Mouse (Mus musculus): Measurements from ENCODE around the gene Lmx1b. TPM values are rescaled to one million over a fixed set of nuclear protein-coding genes. Genes with fewer than 3 reads are reported as not detected.

Lmx1b gene
- polyA plus RNA-seq (2016; fragmentation: Nextera tagmentation; extraction: Ambion mirVana) = 0.74 and 1.0 TPM in 2 replicates

DNA sequence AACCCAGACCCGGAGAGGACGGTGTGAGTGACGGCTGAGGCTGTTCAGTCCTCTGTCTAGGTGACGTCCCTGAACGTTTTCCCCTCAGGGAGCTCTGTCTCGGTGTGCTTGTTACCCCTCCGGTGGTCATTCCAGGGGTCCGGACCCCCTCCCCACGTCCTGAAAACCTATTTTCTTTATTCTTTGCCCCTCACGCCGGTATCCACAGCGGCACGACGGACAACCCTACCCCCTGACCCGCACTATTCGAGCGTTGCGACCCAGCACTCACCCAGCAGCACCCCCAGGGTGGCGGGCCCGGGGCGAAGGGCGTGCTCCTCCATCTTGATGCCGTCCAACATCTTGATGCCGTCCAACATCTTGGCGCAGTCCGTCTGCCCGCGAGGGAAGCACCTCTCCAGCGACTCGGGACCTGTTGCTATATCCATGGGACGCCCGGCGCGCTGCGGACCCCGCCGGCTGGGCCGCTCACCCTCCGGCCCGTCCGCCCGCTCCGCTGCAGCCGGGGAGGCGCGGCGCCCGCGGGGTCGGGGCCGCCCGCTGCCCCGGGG lies at the start of gene Lmx1b:
TSS of gene Lmx1b (minus strand) at position 341 of the 551 bp plus-strand sequence.
- no peaks in the 10 kb centered on the region for H3K9me3 ChIP-seq
- under 1% methylated on average over 50 of the region's 53 CpGs for WGBS
- peak within 1 kb of the TSS; percentile 40; the same call in 1 of the 2 replicates for H3K9ac ChIP-seq
- H3K4me2 ChIP-seq (replicated peaks) = peak within 1 kb of the TSS; percentile 76
- peaks cover 12% of the 10 kb centered on the region for H3K4me1 ChIP-seq
- no peak for ATAC-seq (ENCODE audit: insufficient number of reproducible peaks, insufficient read depth, low FRiP score, low TSS enrichment)
- H3K27ac ChIP-seq = no peak within 1 kb of the TSS
- peak within 1 kb of the TSS; percentile 39 for H3K4me3 ChIP-seq
- peaks cover 91% of the 10 kb centered on the region for H3K27me3 ChIP-seq
- H3K36me3 ChIP-seq = no peaks in the 10 kb centered on the region

DNA sequence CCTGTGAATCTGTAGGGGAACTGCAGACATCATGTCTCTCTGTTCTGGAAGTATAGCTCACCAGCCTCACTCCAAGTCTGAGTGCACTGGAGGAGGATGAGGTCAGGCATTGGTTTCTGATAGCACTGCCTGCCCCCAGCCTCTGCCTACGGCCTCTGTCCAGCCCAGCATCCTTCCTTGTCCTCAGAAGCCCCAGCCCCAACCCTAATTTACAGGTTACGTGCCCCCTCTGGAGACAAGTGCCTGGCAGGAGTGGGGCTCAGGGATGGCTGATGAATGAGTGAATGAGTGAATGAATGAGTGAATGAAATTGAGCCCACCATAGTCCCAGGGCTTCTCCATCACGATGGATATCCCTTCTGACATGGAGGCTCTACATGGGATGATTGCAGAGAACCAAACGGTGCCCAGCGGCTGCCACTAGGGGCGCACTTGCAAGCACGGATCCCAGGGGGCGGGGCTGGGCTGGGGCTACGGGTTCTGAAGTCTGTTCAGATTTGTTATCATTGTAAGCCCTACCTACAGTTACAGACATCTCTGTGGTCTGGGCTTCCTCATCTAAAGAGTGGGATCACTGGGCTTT lies 49.7 kb upstream of the Lmx1b start:
- WGBS = 24% methylated on average over 9 of the region's 9 CpGs

GRCm38 (mm10) chr2:33689155-33689879 lies 49.0 kb upstream of the Lmx1b start:
- H3K4me1 ChIP-seq = peaks cover 5% of the 10 kb centered on the region; the same call in 1 of the 2 replicates
- H3K9me3 ChIP-seq = no peaks in the 10 kb centered on the region
- no peak for ATAC-seq (ENCODE audit: insufficient number of reproducible peaks, insufficient read depth, low FRiP score, low TSS enrichment)
- H3K4me3 ChIP-seq = no peak overlapping the region
- H3K36me3 ChIP-seq = no peaks in the 10 kb centered on the region
- peaks cover 21% of the 10 kb centered on the region for H3K27me3 ChIP-seq
- no peak overlapping the region for H3K9ac ChIP-seq
- WGBS = 63% methylated on average over 23 of the region's 23 CpGs
- no peak overlapping the region for H3K4me2 ChIP-seq (replicated peaks)
- H3K27ac ChIP-seq = no peak overlapping the region

More for the DNA sequence above, 49.7 kb upstream of the Lmx1b start:
- Histone ChIP-seq H3K9me3 (no peaks in the 10 kb centered on the region), H3K27ac (no peak overlapping the region), H3K4me3 (no peak overlapping the region), H3K4me1 (peaks cover 5% of the 10 kb centered on the region; the same call in 1 of the 2 replicates), H3K36me3 (no peaks in the 10 kb centered on the region), H3K9ac (no peak overlapping the region), H3K27me3 (peaks cover 21% of the 10 kb centered on the region), H3K4me2 (replicated peaks) (no peak overlapping the region)
- no peak for ATAC-seq (ENCODE audit: insufficient number of reproducible peaks, insufficient read depth, low FRiP score, low TSS enrichment)

DNA sequence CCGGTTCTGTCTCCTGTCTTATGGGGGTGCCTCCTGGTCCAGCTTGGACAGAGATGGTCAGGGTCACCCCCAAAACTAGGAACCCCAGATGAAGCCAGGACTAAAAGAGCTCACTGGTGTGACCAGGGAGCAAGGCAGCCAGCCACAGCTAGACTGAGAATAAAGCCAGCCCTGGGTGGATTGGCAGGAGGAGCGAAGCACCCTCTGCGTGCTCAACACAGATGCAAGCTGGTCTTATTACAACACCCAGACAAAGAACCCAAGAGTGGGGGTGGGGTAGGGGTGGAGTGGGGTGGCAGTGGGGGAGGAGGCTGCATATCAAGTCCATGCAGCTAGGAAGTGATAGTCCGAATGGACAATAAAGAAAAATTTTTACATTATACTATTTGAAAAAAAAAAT lies 43.3 kb upstream of the Lmx1b start:
- peaks cover 12% of the 10 kb centered on the region; the same call in 1 of the 2 replicates for H3K27me3 ChIP-seq
- no peak for ATAC-seq (ENCODE audit: insufficient number of reproducible peaks, insufficient read depth, low FRiP score, low TSS enrichment)
- H3K4me1 ChIP-seq = no peaks in the 10 kb centered on the region
- no peak overlapping the region for H3K9ac ChIP-seq
- H3K36me3 ChIP-seq = no peaks in the 10 kb centered on the region
- H3K9me3 ChIP-seq = no peaks in the 10 kb centered on the region
- 63% methylated on average over 4 of the region's 4 CpGs for WGBS
- H3K4me3 ChIP-seq = no peak overlapping the region
- H3K27ac ChIP-seq = no peak overlapping the region
- no peak overlapping the region for H3K4me2 ChIP-seq (replicated peaks)

GRCm38 (mm10) chr2:33683095-33683494 lies 42.8 kb upstream of the Lmx1b start:
- Histone ChIP-seq H3K27me3 (0 out of 2 replicates have a peak, but pooled peaks cover 7% of the 10 kb centered on the region), H3K27ac (no peak overlapping the region), H3K9me3 (no peaks in the 10 kb centered on the region), H3K4me1 (no peaks in the 10 kb centered on the region), H3K4me3 (no peak overlapping the region), H3K36me3 (no peaks in the 10 kb centered on the region), H3K4me2 (replicated peaks) (no peak overlapping the region), H3K9ac (no peak overlapping the region)
- 51% methylated on average over 6 of the region's 6 CpGs for WGBS
- ATAC-seq (ENCODE audit: insufficient number of reproducible peaks, insufficient read depth, low FRiP score, low TSS enrichment) = no peak

- Histone ChIP-seq H3K4me2 (replicated peaks) (no peak overlapping the region), H3K9me3 (no peaks in the 10 kb centered on the region), H3K4me1 (peaks cover 6% of the 10 kb centered on the region; the same call in 1 of the 2 replicates), H3K4me3 (no peak overlapping the region), H3K27me3 (0 out of 2 replicates have a peak, but pooled peaks cover 7% of the 10 kb centered on the region), H3K27ac (no peak overlapping the region), H3K9ac (no peak overlapping the region), H3K36me3 (no peaks in the 10 kb centered on the region)
- ATAC-seq (ENCODE audit: insufficient number of reproducible peaks, insufficient read depth, low FRiP score, low TSS enrichment) = no peak
- 13% methylated on average over 4 of the region's 4 CpGs for WGBS
Observed at GRCm38 (mm10) chr2:33682219-33682618, 41.9 kb upstream of the Lmx1b start.

- Histone ChIP-seq H3K9ac (no peak overlapping the region), H3K4me3 (no peak overlapping the region), H3K36me3 (no peaks in the 10 kb centered on the region), H3K4me1 (peaks cover 7% of the 10 kb centered on the region; the same call in 1 of the 2 replicates), H3K9me3 (no peaks in the 10 kb centered on the region), H3K4me2 (replicated peaks) (no peak overlapping the region), H3K27ac (no peak overlapping the region), H3K27me3 (0 out of 2 replicates have a peak, but pooled peaks cover 7% of the 10 kb centered on the region)
- no peak for ATAC-seq (ENCODE audit: insufficient number of reproducible peaks, insufficient read depth, low FRiP score, low TSS enrichment)
- 70% methylated on average over 12 of the region's 12 CpGs for WGBS
Observed at GRCm38 (mm10) chr2:33678950-33679654, 38.8 kb upstream of the Lmx1b start.

GRCm38 (mm10) chr2:33672701-33673472 lies 32.6 kb upstream of the Lmx1b start:
- H3K27ac ChIP-seq = no peak overlapping the region
- no peaks in the 10 kb centered on the region for H3K9me3 ChIP-seq
- H3K4me2 ChIP-seq (replicated peaks) = no peak overlapping the region
- H3K36me3 ChIP-seq = no peaks in the 10 kb centered on the region
- no peak for ATAC-seq (ENCODE audit: insufficient number of reproducible peaks, insufficient read depth, low FRiP score, low TSS enrichment)
- WGBS = 76% methylated on average over 10 of the region's 10 CpGs
- H3K9ac ChIP-seq = no peak overlapping the region
- no peak overlapping the region for H3K4me3 ChIP-seq
- no peaks in the 10 kb centered on the region for H3K27me3 ChIP-seq
- H3K4me1 ChIP-seq = peaks cover 10% of the 10 kb centered on the region; the same call in 1 of the 2 replicates

- 58% methylated on average over 6 of the region's 6 CpGs for WGBS
- no peak overlapping the region for H3K27ac ChIP-seq
- no peak overlapping the region for H3K4me3 ChIP-seq
- H3K4me1 ChIP-seq = peaks cover 25% of the 10 kb centered on the region
- H3K27me3 ChIP-seq = no peaks in the 10 kb centered on the region
- no peak overlapping the region for H3K9ac ChIP-seq
- H3K36me3 ChIP-seq = no peaks in the 10 kb centered on the region
- H3K9me3 ChIP-seq = no peaks in the 10 kb centered on the region
- ATAC-seq (ENCODE audit: insufficient number of reproducible peaks, insufficient read depth, low FRiP score, low TSS enrichment) = no peak
- no peak overlapping the region for H3K4me2 ChIP-seq (replicated peaks)
Observed at GRCm38 (mm10) chr2:33668741-33669140, 28.4 kb upstream of the Lmx1b start.

GRCm38 (mm10) chr2:33666388-33666945 lies 26.2 kb upstream of the Lmx1b start:
- WGBS = 18% methylated on average over 11 of the region's 11 CpGs
- no peak overlapping the region for H3K27ac ChIP-seq
- H3K27me3 ChIP-seq = no peaks in the 10 kb centered on the region

More at GRCm38 (mm10) chr2:33666388-33666945, 26.2 kb upstream of the Lmx1b start:
- Histone ChIP-seq H3K9me3 (no peaks in the 10 kb centered on the region), H3K9ac (no peak overlapping the region), H3K4me3 (no peak overlapping the region), H3K4me2 (replicated peaks) (no peak overlapping the region), H3K36me3 (no peaks in the 10 kb centered on the region), H3K4me1 (peaks cover 25% of the 10 kb centered on the region)
- no peak for ATAC-seq (ENCODE audit: insufficient number of reproducible peaks, insufficient read depth, low FRiP score, low TSS enrichment)

All from embryonic facial prominence, embryonic 12.5 days (tissue).